Mouse (Mus musculus) neural tube, embryonic 10.5 days (tissue): ENCODE measurements around the gene Dalrd3.

Experiments used
- DNase-seq: peaks from one replicate; pipeline ENCODE4 v3.0.0-alpha.2; 2017; ENCODE audit warnings: low spot score; ENCODE audit errors: extremely low spot score

Gene Dalrd3

GRCm38 (mm10) chr9:108617301-108617700 lies 47.6 kb downstream of the Dalrd3 start:
- no peak for DNase-seq
